Mouse (Mus musculus) monocyte, adult 5-6 weeks (primary cell): ENCODE measurements at regions not wholly inside any gene's neighbourhood (a gene's known extent, or its start where the extent isn't known, plus 50 kb on each side); places are given as distances from the start of the nearest gene placed in this dataset.

Experiments
- ATAC-seq: fragments of 153-309, 156-312 bp; replicated peaks from 2 replicates; pipeline ENCODE4 v1.8.0; 2017; ENCODE audit warnings: mild to moderate bottlenecking; ENCODE audit not compliant: low TSS enrichment, insufficient number of reproducible peaks, severe bottlenecking, poor library complexity, low FRiP score

DNA sequence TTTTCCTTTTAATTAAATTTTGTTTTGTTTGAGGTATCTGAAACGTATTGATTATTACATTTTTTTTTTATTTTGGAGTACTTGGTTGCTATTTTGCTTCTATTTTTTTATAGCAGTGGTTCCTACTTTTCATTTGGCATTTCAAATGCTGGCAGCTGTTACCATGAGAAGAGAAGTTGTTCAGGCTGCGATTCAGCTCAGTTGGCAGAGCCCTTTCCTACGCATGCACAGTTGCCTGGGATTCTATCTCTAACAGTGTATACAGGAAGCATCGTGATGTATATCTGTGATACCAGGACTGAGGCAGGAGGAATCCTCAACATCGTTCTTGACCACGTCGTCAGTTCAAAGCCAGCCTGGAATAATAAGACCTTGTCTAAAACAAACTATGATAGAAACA is 226.6 kb downstream of the Rpl36a-ps1 start:
- ATAC-seq, result no peak

DNA sequence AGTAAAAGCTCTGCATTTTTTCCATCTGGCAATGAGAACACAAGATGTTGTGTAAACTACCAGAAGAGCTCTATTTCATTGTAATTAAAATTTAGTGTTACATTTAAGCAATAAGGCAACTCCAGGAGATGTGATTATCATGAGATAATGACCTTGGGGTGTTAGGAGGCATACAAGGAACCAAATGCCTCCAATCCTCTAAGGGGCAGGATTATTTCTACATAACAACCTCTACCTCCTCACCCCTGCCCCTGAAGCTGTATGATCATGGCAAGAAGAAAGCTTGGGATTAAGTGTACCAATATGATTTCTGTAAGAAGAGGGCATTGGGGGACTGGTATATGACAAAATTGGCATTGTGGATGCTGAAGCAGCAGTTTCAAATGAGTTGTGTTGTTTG is 228.8 kb downstream of the Rpl36a-ps1 start:
- no peak for ATAC-seq

DNA sequence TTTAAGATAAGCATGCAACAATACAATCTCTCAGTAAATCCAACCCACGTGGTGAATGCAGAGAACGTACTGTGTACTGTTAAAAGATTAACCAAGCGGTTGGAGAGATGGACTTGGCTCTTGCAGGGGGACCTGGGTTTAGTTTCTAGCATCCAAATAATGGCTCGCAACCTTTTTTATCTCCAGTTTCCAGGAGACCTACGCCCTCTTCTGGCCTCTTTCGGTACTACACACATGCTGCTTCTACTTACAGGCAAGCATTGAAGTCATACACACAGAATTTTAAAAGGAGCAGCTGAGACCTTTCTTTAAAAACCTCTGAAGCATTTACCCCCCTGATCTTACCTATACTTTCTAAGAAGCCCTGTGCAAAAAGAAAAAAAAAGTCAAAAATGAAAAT is 243.4 kb downstream of the Rpl36a-ps1 start:
- no peak for ATAC-seq

DNA sequence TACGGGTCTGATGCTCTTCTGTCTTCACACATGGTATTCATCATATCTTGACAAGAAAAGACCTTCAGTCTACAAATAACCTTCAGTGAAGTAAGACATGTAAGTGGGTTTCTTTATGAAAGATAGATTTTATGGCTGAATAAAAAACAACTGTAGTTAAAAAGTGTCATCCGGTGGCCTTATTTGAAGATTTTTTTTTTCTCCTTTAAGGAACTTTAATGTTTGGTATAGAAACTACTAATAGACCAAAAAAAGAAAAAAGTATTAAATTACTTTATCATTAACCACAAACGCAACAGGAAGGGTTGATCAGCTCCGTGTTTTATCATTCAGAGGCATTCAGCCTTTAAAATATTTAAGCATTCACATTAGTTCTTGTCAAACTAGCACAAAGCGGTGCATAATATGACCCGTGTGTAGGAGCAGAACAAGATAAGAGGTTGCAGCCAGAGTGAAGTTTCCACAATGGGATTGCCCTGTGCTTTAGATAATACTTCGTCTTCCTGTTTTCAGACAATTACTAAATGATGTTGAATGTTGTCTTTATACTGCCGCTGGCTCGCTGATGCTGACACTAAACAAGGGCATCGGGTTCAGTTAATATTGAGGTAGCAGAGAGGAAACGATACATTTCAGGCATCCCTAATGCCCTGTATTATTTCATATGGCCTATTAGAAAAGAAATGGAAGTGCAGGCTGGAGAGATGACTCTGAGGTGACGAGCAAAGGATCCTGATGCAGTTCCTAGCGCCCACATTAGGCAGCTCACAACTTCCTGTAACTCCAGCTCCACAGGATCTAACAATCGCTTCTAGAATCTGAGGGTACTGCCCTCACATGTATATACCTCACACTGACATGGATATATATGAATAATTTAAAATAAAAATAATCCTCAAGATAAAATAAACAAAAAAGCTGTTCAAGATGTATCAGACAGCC is 244.8 kb downstream of the Rpl36a-ps1 start:
- ATAC-seq, result no peak

DNA sequence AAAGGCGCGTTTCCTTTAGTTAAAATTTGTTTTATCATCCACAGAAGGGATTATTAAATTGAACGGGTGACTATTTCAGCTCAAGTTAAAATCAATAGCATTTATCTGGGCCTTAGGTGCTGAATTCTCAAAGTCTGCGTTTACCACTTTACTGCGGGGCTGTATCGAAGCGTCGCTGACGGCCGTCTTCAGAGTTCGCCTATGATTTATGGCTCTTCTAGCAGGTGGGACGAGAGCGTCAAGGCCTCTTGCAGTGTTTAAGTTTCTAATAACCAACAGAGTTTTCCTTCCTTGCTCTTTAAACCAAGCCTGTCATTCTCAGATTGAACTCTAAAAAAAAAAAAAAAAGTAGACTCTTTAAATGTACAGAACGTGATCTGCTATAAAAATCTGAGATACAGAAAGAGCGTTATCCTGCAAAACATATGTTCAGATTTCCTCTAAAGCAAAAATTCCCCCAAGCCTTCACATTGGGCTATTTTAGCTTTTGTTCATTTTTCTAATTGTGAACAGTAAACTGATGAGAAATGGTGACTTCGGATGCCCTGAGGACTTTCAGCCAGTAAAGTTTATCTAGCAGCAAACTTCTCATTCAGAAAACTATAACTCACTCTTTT is 246.9 kb downstream of the Rpl36a-ps1 start:
- ATAC-seq, result no peak

DNA sequence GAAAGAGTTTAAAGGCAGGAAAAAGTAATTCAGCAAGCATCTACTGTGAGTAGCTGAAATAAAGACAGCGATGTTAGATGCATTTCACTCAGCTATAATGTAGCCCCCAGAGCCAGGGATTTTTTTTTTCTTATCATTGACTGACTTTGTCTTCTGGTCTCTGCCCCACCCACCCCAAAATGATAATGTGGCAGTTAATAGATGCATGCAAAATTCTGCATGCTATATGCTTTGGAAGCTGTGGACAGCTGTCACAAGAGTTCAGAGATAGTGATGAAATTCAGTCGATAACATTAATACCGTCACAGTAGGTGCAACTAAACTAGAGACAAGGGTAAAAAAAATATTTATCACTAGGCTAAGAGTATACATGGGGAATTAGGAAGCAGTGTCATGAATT is 263.7 kb downstream of the Rpl36a-ps1 start:
- no peak for ATAC-seq

DNA sequence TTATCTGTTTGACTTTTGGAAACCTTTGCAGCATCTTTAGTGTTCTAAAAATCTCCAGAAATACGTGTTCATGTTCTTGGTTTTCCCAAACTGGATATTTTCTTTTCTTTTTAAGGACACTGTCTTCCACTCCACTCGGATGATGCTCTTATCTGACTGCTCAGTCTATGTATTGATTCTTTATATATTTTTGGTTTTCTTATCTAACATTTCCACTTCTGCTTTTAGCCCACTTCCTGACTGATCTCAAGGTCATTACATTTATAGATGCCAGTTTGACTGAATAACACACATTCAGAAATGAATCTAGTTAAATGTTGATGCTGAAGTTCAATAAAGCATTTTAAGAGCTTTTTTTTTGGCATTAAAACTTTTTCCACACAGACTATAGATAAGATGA is 265.3 kb downstream of the Rpl36a-ps1 start:
- no peak for ATAC-seq

DNA sequence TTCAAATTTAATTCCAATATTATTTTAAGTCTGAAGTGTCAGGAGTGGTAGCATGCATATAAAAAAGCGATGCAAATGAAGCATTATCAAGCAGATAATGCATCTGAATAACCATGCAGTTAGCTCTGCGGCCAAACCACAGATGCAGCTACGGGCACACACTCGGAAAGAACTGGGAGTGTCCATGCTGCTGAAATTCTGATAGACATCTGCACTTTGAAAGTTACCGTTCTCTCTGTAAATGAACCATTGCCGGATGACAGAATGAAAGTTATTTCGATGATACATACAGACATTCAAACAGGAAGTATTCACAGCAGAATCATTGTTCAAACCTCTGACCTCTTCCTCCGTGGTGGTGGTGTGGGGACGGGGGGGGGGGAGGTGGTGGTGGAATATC is 271.6 kb downstream of the Rpl36a-ps1 start:
- ATAC-seq, result no peak

DNA sequence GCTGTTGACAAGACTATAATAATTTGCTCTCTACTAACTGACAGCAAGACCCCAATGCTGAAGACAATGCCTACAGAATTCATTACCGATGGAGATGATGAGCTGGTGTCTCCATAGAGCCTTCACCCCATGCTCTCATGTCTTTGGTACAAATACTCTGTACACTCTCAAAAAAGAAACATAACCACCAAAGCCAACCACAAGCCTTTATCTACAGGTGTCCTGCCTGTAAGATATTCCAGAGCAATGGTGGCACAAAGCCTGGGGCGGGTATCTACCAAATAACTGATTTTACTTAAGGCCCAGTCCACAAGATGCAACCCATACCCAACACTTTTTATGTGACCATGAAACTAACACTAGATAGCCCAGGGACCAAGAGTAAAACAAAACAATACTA is 273.1 kb downstream of the Rpl36a-ps1 start:
- ATAC-seq, result no peak

DNA sequence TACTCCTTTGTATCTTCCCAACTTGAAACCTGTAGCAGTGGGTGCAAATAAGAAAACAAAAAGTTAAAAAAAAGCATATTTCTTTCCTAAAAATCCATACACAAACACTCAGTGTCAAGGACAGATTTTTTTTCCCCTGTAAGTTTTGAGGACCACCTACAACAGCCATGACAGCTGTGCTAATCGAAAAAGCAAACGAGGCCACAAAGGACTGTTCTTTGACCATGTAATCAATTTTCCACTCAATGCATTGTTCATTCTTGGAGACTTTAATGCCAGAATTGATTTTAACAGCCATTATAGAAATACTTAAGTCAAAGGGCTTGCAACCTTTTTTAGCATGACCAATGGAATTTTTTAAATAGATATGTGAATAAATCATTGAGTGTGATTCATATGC is 286.1 kb downstream of the Rpl36a-ps1 start:
- no peak for ATAC-seq

DNA sequence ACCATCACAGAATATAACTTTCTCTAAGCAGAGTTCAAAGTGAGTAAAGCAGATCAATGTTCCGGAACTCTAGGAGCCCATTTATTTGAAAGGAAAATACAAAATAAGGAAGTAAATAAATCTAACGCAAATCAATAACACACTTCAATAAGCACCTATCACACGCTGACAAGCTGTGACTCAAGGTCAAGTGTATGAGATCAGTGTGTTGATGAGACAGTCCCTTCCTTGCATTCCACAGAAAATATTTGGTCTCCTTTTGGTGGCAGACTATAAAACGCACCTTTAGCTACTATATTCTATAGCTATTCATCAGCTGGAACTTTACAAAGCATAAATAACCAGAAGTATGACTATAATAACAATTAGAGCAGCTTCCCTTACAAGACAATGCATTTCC is 286.5 kb downstream of the Rpl36a-ps1 start:
- no peak for ATAC-seq

DNA sequence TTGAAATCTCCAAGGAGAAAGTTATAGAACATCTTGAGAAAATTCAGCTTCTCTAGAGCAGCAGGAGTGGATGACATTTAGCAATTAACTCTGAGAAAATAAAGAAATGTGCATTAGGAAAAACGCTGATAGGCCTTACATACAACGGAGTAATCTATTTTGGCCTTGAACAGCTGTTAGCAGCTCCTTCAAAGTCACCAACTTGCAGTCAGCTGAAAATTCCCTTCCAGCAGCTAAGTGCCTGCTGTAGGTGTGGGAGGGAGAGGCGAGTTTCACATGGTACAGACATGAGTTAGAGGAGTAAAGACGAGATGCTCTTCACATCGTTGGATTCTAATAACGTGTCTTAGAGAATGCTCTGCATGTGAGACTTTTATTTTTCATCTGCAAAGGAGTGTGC is 290.8 kb downstream of the Rpl36a-ps1 start:
- no peak for ATAC-seq

DNA sequence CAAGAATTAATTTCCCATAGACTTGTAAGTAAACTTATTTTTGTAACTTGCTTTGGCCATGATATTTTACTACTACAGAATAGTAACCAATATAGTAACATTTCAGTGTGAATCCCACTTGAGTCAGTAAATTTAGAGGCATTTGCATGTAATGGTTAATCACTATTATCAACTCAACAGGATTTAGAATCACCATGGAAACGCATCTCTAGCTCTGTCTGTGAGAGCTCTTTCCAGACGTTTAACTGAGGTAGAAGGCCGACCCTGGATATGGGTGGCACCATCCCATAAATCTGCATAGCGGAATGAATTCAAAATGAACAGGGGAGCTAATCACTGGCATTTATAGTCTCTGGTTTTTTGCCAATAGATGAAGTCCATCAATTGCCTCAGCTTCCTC is 337.6 kb downstream of the Rpl36a-ps1 start:
- ATAC-seq, result no peak

DNA sequence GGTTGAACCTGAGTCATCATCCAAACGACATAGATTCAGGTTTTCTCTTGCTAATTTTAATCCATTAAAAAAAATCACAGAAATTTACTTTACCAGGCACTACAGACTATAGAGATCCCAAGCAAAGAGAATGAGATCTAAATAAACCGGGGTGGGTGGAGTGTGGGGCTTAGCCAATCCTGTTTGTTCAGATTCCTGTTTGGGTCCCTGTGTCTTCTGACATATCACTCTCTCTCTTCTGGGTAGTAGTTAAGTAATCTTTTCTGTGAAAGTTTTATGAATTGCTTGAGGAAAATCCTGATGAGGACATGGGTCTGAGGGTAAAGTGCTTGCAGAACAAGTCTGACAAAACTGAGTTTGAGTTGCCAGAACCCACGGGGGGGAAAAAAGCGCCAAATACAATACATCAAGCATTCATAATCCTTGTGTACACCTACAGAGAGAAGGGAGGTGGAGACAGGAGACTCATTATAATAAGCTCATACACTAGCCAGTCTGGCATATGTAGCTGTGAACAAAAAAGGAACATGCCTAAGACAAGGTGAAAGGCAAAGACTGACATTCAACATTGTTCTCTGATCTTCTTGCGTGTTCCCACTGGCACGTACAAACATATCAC is 339.8 kb downstream of the Rpl36a-ps1 start:
- no peak for ATAC-seq

DNA sequence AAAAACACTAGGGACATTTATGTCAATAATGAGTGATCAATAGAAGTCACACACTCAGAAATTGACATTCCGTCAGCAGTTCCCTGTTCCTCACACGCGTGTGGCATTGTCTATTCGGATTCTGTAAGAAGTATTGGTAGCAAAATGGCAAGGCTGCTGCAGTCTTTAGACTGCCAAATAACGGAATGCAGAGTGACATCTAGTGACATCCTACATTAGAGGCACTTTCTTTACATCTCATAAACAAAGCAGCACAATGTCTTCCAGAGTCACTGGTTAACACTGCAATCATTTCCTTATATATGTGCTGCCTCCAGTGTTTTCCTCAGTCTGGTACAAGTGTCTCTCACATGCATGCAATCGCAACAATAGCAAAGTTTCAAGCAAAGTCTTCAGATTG is 342.9 kb downstream of the Rpl36a-ps1 start:
- no peak for ATAC-seq

DNA sequence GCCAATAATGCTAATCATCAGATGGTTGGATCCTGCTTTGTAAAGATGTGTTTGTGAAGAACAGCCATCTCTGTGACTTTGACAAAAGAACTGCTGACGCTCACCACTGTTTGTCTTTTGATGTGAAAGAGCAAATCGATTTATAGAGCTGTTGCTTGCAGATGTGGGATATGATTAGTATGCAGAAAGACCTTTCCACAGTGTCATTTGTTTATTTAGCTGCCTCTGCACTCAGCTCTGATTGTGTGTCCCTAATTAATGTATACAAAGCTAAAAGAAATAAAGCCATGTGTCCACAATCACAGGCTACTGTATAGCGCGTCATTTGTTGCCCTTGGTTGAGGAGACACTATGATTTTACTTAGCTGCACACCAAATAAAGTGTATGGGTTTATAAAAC is 343.6 kb downstream of the Rpl36a-ps1 start:
- no peak for ATAC-seq

DNA sequence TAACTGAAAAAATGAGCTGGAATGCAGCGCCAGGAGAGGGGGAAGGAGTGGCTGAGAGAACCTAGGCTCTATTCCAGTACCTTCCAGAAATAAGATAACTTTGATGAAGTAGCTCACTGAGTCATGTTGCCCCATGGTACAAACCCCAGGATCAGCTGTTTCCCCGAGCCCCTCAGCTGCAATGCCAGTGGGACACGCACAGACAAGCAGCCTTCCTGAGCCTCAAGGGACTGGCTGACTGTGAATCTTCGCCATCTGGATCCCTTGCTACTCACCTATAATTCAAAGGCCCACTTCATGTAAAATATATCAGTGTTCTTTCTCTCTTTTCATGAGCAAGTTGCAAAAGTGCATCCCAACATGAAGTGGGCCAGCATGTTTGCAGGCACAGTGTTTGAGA is 346.5 kb downstream of the Rpl36a-ps1 start:
- no peak for ATAC-seq

DNA sequence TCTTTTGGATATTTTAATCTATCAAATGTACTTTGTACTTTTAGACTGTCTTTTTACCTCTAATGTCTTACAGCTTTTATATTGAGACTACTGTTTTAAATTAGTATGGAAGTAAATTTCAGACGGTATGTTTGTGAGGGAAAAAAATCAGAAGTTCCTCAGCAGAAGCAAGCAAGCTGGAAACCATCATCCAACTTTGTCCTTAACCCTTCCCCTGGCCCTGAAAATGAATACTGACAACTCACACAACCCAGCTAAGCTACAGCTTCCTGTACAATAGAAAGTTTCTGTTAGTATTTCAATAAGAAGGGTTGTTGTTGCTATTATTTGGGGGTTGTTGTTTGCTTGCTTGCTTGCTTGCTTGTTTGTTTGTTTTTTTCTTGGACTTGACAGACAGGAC is 350.4 kb downstream of the Rpl36a-ps1 start:
- ATAC-seq, result no peak

DNA sequence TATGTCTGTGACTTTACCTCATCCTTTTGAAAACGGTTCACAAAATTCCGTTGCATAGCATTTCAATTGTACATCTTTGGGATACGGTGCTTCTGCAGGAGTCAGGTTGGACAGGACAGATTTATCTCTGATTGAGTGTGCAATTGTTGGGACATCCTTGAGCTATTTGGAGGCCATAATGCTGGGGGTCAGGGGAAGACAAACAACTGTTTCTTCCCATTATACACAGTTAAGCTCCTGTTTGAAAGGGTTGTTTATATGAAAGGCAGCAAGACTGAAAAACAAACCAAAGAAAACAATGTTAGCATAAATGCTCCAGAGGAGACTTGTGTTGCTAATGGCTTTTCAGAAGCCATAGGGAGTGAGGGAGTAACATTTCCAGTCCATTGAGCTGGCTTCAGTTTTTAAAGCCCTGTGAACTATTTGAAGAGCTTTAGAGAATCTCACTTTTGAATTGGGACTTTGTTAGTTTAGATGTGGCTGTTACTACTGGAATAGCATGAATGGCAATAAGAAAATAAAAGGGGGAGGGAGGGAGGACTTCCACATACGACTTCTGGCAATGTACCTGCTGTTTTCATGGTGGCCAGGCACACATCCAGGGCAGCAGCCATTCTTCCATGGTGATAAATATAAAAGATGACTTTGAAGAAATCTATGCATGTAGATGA is 351.3 kb downstream of the Rpl36a-ps1 start:
- no peak for ATAC-seq
